Mouse (Mus musculus): ENCODE results near the gene Naaladl2.

DNA sequence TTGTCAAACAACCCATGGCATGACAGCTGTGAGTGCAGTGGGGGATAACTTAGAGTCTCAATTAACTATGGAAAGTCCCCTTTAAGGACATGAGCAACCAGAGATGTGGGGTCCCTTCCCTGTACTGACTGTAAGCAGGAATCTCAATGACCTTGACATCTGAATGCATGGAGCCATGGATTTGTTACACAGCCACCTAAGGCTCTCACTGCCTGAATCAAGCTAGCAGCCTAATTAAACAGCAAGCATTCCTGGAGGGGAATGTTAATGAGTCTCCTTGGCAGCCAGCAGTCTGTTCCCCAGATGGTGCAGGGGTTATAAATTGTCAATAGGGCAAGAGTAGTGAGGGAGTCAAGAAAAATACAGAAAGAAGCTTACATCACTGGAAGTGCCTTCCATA, 538.6 kb downstream of the Naaladl2 start:
- no peak for TF ChIP-seq CTCF (IDR thresholded peaks at IDR 0.05; ENCODE audit: control insufficient read depth, insufficient read depth, low read length)
- no peak for TF ChIP-seq POLR2A (IDR thresholded peaks at IDR 0.05; ENCODE audit: borderline replicate concordance, control insufficient read depth, low read depth, low read length)
